10 mouse cellular contexts compared by ENCODE assay signal in genomic region chr5:124083850-124084587, GRCm38 (mm10). TPM values are rescaled to one million over a fixed set of nuclear protein-coding genes. Genes with fewer than 3 reads are reported as not detected.
DNase-seq lines count a peak whose midpoint lies in the region; ATAC-seq and TF ChIP-seq lines count a peak whose summit lies in the region.
"Had no signal": no experiment of that assay in that cellular context is flagged by ENCODE, and none has a peak within 500 bp of the region (broad histone marks: within the 10 kb centered on the region; RNA-seq: fewer than 3 reads in every experiment).

No protein-coding gene starts in this region.

- no peaks in the 10 kb centered on the region for H3K27me3 ChIP-seq in liver, adult 2 months (ENCODE audit: control insufficient read depth, insufficient read depth, low read length)
- H3K27me3 ChIP-seq in liver, embryonic 11.5 days (replicated peaks; ENCODE audit: control insufficient read depth, insufficient read depth, low read length) = no peaks in the 10 kb centered on the region
- H3K27me3 ChIP-seq in forebrain, embryonic 13.5 days = no peaks in the 10 kb centered on the region

- H3K4me1 ChIP-seq in liver, adult 2 months (ENCODE audit: control insufficient read depth, insufficient read depth, low read length) = no peaks in the 10 kb centered on the region
- H3K4me1 ChIP-seq in liver, embryonic 11.5 days (replicated peaks; ENCODE audit: control insufficient read depth, insufficient read depth, low read length) = peaks cover 10% of the 10 kb centered on the region; the same call in 1 of the 2 replicates
- peaks cover 14% of the 10 kb centered on the region for H3K4me1 ChIP-seq in forebrain, embryonic 13.5 days

- H3K79me2 ChIP-seq in liver, adult 2 months (ENCODE audit: control insufficient read depth, insufficient read depth, low read length) = no peaks in the 10 kb centered on the region

- H3K9ac ChIP-seq in liver, adult 2 months (ENCODE audit: low read depth, low read length) = no peak overlapping the region
- H3K9ac ChIP-seq in liver, embryonic 11.5 days (ENCODE audit: low read depth, low read length) = no peak overlapping the region
- no peak overlapping the region for H3K9ac ChIP-seq in forebrain, embryonic 13.5 days

- no peak for ATAC-seq in liver, embryonic 11.5 days (replicated peaks; ENCODE audit: low FRiP score)
- no peak for ATAC-seq in forebrain, embryonic 13.5 days

- peak; percentile 63 for DNase-seq in liver, adult 2 months (ENCODE audit: extremely low read depth, low read depth, low spot score)
- no peak for DNase-seq in liver, embryonic 11.5 days (ENCODE audit: low spot score)
- DNase-seq in adipocyte (ENCODE audit: low spot score) = peak; percentile 37
- peak; percentile 43 to 73 for DNase-seq in kidney, postnatal 36 days
- peak; percentile 63 for DNase-seq in urinary bladder, adult 2 months (ENCODE audit: low spot score)
- no peak for DNase-seq in layer of hippocampus, adult 9-11 months
- no peak for DNase-seq in adrenal gland, adult (ENCODE audit: inconsistent age in 2 of 2, low spot score in 1 of 2)

- TF ChIP-seq CTCF in liver, adult 2 months (IDR thresholded peaks at IDR 0.05; ENCODE audit: low read depth, low read length) = no peak

- no peak overlapping the region for H3K27ac ChIP-seq in liver, adult 2 months (replicated peaks; ENCODE audit: insufficient read depth, low read depth, low read length)
- H3K27ac ChIP-seq in liver, embryonic 11.5 days (ENCODE audit: low read depth, low read length) = no peak overlapping the region
- H3K27ac ChIP-seq in forebrain, embryonic 13.5 days = no peak overlapping the region
- H3K27ac ChIP-seq: hindbrain, embryonic 10.5 days had no signal

- H3K9me3 ChIP-seq in liver, embryonic 11.5 days (ENCODE audit: control insufficient read depth, low read length) = no peaks in the 10 kb centered on the region
- no peaks in the 10 kb centered on the region for H3K9me3 ChIP-seq in forebrain, embryonic 13.5 days (replicated peaks)
- H3K9me3 ChIP-seq: hindbrain, embryonic 10.5 days had no signal

- no peak overlapping the region for H3K4me2 ChIP-seq in liver, embryonic 11.5 days
- H3K4me2 ChIP-seq in forebrain, embryonic 13.5 days = no peak overlapping the region

- WGBS in liver, adult 2 months = 40% methylated on average over 14 of the region's 14 CpGs
- WGBS in liver, embryonic 11.5 days = 86% methylated on average over 14 of the region's 14 CpGs
- 86% methylated on average over 14 of the region's 14 CpGs for WGBS in forebrain, embryonic 13.5 days

- H3K4me3 ChIP-seq in liver, adult 2 months (ENCODE audit: insufficient read depth, low read depth, low read length) = no peak overlapping the region
- H3K4me3 ChIP-seq in liver, embryonic 11.5 days (ENCODE audit: low read depth, low read length) = no peak overlapping the region
- no peak overlapping the region for H3K4me3 ChIP-seq in forebrain, embryonic 13.5 days
- H3K4me3 ChIP-seq: gastrocnemius, adult 2 months; hindbrain, embryonic 10.5 days had no signal

- TF ChIP-seq POLR2A in liver, adult 2 months (IDR thresholded peaks at IDR 0.05; ENCODE audit: extremely low read depth, insufficient read depth, low read length) = no peak

- H3K36me3 ChIP-seq in liver, adult 2 months (ENCODE audit: control insufficient read depth, insufficient read depth, low read length) = no peaks in the 10 kb centered on the region
- no peaks in the 10 kb centered on the region for H3K36me3 ChIP-seq in liver, embryonic 11.5 days (ENCODE audit: control insufficient read depth, insufficient read depth, low read length)
- H3K36me3 ChIP-seq in forebrain, embryonic 13.5 days (ENCODE audit: poor library complexity, severe bottlenecking) = no peaks in the 10 kb centered on the region
- H3K36me3 ChIP-seq: hindbrain, embryonic 10.5 days had no signal

RNA-seq across cellular contexts. Expression of gene Abcb9, which starts 11.6 kb away (rescaled TPM):
- total RNA-seq in liver, adult 2 months (2014; rRNA removed) = 0.74 and 0.87 TPM in 2 replicates
- 2.4 and 2.5 TPM in 2 replicates for polyA plus RNA-seq in liver, adult 2 months (2012; rRNA removed)
- 4.1 and 4.8 TPM in 2 replicates for polyA plus RNA-seq in liver, embryonic 11.5 days (2014; fragmentation: Nextera tagmentation; extraction: Ambion mirVana)
- polyA plus RNA-seq in urinary bladder, adult 2 months (2012; rRNA removed) = 2.2 and 3.8 TPM in 2 replicates
- polyA plus RNA-seq in forebrain, embryonic 13.5 days (2015; fragmentation: Nextera tagmentation; extraction: Ambion mirVana) = 5.8 and 6.1 TPM in 2 replicates

RNA-seq across cellular contexts. Expression of gene Ogfod2, which starts 28.1 kb away (rescaled TPM):
- total RNA-seq in liver, adult 2 months (2014; rRNA removed) = 38.5 and 46.6 TPM in 2 replicates
- polyA plus RNA-seq in liver, adult 2 months (2012; rRNA removed) = 65.3 and 74.6 TPM in 2 replicates
- polyA plus RNA-seq in liver, embryonic 11.5 days (2014; fragmentation: Nextera tagmentation; extraction: Ambion mirVana) = 23.3 and 29.0 TPM in 2 replicates
- 24.8 and 32.2 TPM in 2 replicates for polyA plus RNA-seq in urinary bladder, adult 2 months (2012; rRNA removed)
- 23.5 and 24.3 TPM in 2 replicates for polyA plus RNA-seq in forebrain, embryonic 13.5 days (2015; fragmentation: Nextera tagmentation; extraction: Ambion mirVana)

RNA-seq across cellular contexts. Expression of gene Arl6ip4, which starts 31.9 kb away (rescaled TPM):
- total RNA-seq in liver, adult 2 months (2014; rRNA removed) = 18.0 and 19.3 TPM in 2 replicates
- 23.6 and 26.2 TPM in 2 replicates for polyA plus RNA-seq in liver, adult 2 months (2012; rRNA removed)
- polyA plus RNA-seq in liver, embryonic 11.5 days (2014; fragmentation: Nextera tagmentation; extraction: Ambion mirVana) = 122 and 138 TPM in 2 replicates
- 62.5 and 67.0 TPM in 2 replicates for polyA plus RNA-seq in urinary bladder, adult 2 months (2012; rRNA removed)
- polyA plus RNA-seq in forebrain, embryonic 13.5 days (2015; fragmentation: Nextera tagmentation; extraction: Ambion mirVana) = 80.8 and 83.0 TPM in 2 replicates

RNA-seq across cellular contexts. Expression of gene Vps37b, which starts 51.9 kb away (rescaled TPM):
- 4.4 and 6.2 TPM in 2 replicates for total RNA-seq in liver, adult 2 months (2014; rRNA removed)
- 27.3 and 31.4 TPM in 2 replicates for polyA plus RNA-seq in liver, adult 2 months (2012; rRNA removed)
- 31.3 TPM in 2 replicates for polyA plus RNA-seq in liver, embryonic 11.5 days (2014; fragmentation: Nextera tagmentation; extraction: Ambion mirVana)
- polyA plus RNA-seq in urinary bladder, adult 2 months (2012; rRNA removed) = 34.2 and 38.8 TPM in 2 replicates
- 86.5 and 92.2 TPM in 2 replicates for polyA plus RNA-seq in forebrain, embryonic 13.5 days (2015; fragmentation: Nextera tagmentation; extraction: Ambion mirVana)

Comparison
In these comparisons a context has a peak if more than half of its experiments do, and no peak if none do; other contexts are left out.
1. DNase-seq: peak in liver, adult 2 months (single experiment), adipocyte (single experiment), kidney, postnatal 36 days (2 of 2) and urinary bladder, adult 2 months (single experiment); none in liver, embryonic 11.5 days (single experiment), layer of hippocampus, adult 9-11 months (single experiment) and adrenal gland, adult (0 of 2).